Mouse (Mus musculus) ES-E14 (cell line): ENCODE data around the gene Gm16253. TPM values are rescaled to one million over a fixed set of nuclear protein-coding genes. Genes with fewer than 3 reads are reported as not detected.

Source experiments
- DNase-seq: peaks from one replicate; pipeline ENCODE4 v3.0.0-alpha.2; 2013; ENCODE audit warnings: low read depth, low spot score
- H3K27ac ChIP-seq: 2 replicates; pipeline ENCODE4 v1.5.1; 2012; ENCODE audit warnings: low read depth, mild to moderate bottlenecking, low read length, moderate library complexity, mixed read lengths; ENCODE audit not compliant: poor library complexity, insufficient read depth, severe bottlenecking
- H3K36me3 ChIP-seq: 2 replicates; pipeline ENCODE4 v1.6.1; 2012; ENCODE audit warnings: mild to moderate bottlenecking, low read length, moderate library complexity, mixed read lengths; ENCODE audit not compliant: control insufficient read depth, poor library complexity, insufficient read depth, severe bottlenecking
- H3K4me1 ChIP-seq, 2 experiments: fragments of 150-350 bp in 1 of 2; sonication (generic) in 1 of 2; 2 replicates each; pipeline ENCODE4 v1.6.1; 2012; ENCODE audit warnings: low read length in 2 of 2, mild to moderate bottlenecking in 1 of 2, mixed read lengths in 1 of 2; ENCODE audit not compliant: control insufficient read depth in 2 of 2, insufficient read depth in 2 of 2, poor library complexity in 1 of 2
- H3K4me3 ChIP-seq, 2 experiments: fragments of 150-350 bp in 1 of 2; sonication (generic) in 1 of 2; 2 replicates each; pipeline ENCODE4 v1.5.1; 2012; ENCODE audit warnings: low read length in 2 of 2, low read depth in 1 of 2, mild to moderate bottlenecking in 1 of 2, mixed read lengths in 1 of 2; ENCODE audit not compliant: insufficient read depth in 1 of 2, poor library complexity in 1 of 2, severe bottlenecking in 1 of 2
- H3K9ac ChIP-seq: 2 replicates; pipeline ENCODE4 v1.6.1; 2012; ENCODE audit warnings: low read depth, mild to moderate bottlenecking, low read length, mixed read lengths; ENCODE audit not compliant: poor library complexity, insufficient read depth, severe bottlenecking
- H3K9me3 ChIP-seq: fragments of 150-350 bp; sonication (generic); 2 replicates; pipeline ENCODE4 v1.6.1; 2012; ENCODE audit warnings: low read depth, mild to moderate bottlenecking, low read length; ENCODE audit not compliant: control insufficient read depth, insufficient read depth
- CHD2 ChIP-seq: IDR thresholded peaks from 2 replicates; pipeline ENCODE4 v1.6.1; 2014; ENCODE audit warnings: mild to moderate bottlenecking, low read depth, low read length, inconsistent platforms
- HCFC1 ChIP-seq: IDR thresholded peaks from 2 replicates; pipeline ENCODE4 v1.6.1; 2012; ENCODE audit warnings: low read length, inconsistent platforms, borderline replicate concordance; ENCODE audit not compliant: insufficient read depth
- MAFK ChIP-seq: IDR thresholded peaks from 2 replicates; pipeline ENCODE4 v1.6.1; 2014; ENCODE audit warnings: mild to moderate bottlenecking, low read depth, low read length, inconsistent platforms; ENCODE audit not compliant: insufficient read depth
- ZC3H11A ChIP-seq: IDR thresholded peaks from 2 replicates; pipeline ENCODE4 v1.6.1; 2012; ENCODE audit warnings: low read depth, mild to moderate bottlenecking, inconsistent platforms, low read length, borderline replicate concordance
- ZNF384 ChIP-seq: IDR thresholded peaks from 2 replicates; pipeline ENCODE4 v1.6.1; 2012; ENCODE audit warnings: low read depth, low read length, inconsistent platforms
- in situ Hi-C, 2 experiments: fragments of 600-800 bp; cut with MboI; formaldehyde crosslinking; loops; one replicate each; pipeline ENCODE4 v1.15.1; 2025; ENCODE audit warnings: low sequenced_read_pairs in 2 of 2, inconsistent platforms in 1 of 2; ENCODE audit not compliant: unreplicated experiment in 2 of 2
- total RNA-seq: library from RNA; depleted of rRNA; stranded (reverse); fragments of 300-350 nt; gene quantifications from 2 replicates; pipeline ENCODE4 v1.2.3, GENCODE M21; 2012

Gm16253 gene
- total RNA-seq, 1 experiment: 2.0 TPM

DNA sequence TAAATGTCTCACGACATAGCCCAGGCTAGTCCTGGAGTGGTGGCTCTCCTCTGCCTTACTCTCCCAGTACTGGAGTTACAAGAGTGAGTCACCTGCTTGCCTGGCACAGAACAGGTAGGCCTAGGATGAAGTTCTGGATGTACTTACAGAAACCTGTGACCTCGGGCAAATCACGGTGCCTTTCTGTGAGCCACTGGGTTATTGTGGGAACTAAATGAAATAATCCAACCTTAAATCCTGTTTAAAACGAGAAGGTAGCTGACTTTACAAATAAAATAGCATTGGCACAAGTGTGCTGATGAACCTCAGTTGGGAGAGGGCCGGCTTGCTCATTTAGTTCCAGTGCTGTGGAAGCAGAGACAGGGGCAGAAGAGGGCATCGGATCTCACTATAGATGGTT lies 22.5 kb upstream of the Gm16253 start:
- DNase-seq: no peak
- no peak overlapping the region for H3K27ac ChIP-seq
- H3K36me3 ChIP-seq: peaks cover 4% of the 10 kb centered on the region
- in situ Hi-C loops: no loop called here
- TF ChIP-seq HCFC1 (no peak), CHD2 (no peak), ZNF384 (no peak), ZC3H11A (no peak), MAFK (no peak)
- no peak overlapping the region for H3K4me3 ChIP-seq
- H3K4me1 ChIP-seq: peaks cover 2 to 13% of the 10 kb centered on the region in 2 experiments
- no peaks in the 10 kb centered on the region for H3K9me3 ChIP-seq
- H3K9ac ChIP-seq: no peak overlapping the region

DNA sequence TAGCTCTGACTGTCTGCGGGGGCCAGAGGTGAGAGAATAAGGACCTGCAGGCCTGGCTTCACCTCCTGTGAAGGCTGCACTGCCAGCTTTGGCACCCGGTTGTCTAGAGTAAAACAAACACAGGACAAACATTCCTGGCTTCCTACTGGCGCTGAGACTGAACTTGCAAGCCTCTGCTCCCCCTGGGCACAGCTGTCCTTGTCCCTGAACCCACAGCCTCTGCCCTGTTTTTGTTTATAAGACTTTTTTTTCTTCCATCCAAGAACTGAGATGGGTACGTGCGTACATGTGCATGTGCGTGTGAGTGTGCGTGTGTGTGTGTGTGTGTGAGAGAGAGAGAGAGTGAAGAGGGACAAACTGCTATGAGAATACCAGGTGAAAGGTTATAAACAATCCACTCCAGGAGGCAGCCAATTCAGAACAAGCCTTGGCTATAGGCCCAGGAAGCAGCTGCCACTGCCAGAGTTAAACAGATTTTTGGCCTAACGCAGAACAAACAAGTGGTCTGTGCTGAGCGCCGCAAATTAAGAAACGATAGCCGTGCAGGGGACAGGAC lies 21.7 kb upstream of the Gm16253 start:
- no peak for DNase-seq
- H3K9ac ChIP-seq: no peak overlapping the region
- no peaks in the 10 kb centered on the region for H3K9me3 ChIP-seq
- in situ Hi-C loops: no loop called here
- H3K27ac ChIP-seq: no peak overlapping the region
- TF ChIP-seq HCFC1 (no peak), ZC3H11A (no peak), CHD2 (no peak)
- no peak overlapping the region for H3K4me3 ChIP-seq
- H3K36me3 ChIP-seq: peaks cover 13% of the 10 kb centered on the region
- peaks cover 2 to 11% of the 10 kb centered on the region in 2 experiments for H3K4me1 ChIP-seq

DNA sequence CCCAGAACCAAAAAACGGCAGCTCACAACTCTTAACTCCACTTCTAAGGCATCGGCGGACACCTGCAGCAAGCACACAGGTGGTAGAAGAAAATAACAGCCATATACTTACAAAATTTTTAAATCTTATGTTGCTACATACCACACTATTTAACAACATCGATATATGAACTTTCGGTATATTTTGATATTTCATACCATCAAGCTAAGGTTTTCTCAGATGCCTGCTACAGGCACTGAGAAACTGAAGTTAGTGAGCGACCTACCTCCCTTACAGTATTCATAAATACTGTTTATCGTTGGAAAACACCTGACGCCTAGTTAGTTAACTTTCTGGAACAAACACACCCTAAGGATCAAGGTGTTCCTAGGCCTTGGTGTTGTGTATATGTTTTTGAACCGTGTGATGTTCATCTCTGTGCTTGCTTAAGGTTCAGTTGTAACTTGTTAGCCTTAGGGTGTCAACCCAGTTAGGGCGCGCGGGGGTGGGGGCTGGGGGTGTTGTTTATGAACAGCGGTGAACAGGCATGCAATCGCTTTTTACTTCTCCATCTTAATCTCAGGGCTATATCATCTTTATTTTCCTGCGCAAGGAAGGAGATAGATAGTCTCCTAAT lies 20.7 kb upstream of the Gm16253 start:
- no peak overlapping the region for H3K27ac ChIP-seq
- peaks cover 2 to 11% of the 10 kb centered on the region in 2 experiments for H3K4me1 ChIP-seq
- H3K9ac ChIP-seq: no peak overlapping the region
- in situ Hi-C loops: no loop called here
- peaks cover 21% of the 10 kb centered on the region for H3K36me3 ChIP-seq
- TF ChIP-seq ZNF384: no peak
- no peak for TF ChIP-seq ZC3H11A
- TF ChIP-seq HCFC1: no peak
- no peak for TF ChIP-seq CHD2
- no peak for TF ChIP-seq MAFK
- DNase-seq: no peak
- peak overlapping the region; percentile 11; a peak in 2 of 4 replicates for H3K4me3 ChIP-seq
- H3K9me3 ChIP-seq: no peaks in the 10 kb centered on the region

DNA sequence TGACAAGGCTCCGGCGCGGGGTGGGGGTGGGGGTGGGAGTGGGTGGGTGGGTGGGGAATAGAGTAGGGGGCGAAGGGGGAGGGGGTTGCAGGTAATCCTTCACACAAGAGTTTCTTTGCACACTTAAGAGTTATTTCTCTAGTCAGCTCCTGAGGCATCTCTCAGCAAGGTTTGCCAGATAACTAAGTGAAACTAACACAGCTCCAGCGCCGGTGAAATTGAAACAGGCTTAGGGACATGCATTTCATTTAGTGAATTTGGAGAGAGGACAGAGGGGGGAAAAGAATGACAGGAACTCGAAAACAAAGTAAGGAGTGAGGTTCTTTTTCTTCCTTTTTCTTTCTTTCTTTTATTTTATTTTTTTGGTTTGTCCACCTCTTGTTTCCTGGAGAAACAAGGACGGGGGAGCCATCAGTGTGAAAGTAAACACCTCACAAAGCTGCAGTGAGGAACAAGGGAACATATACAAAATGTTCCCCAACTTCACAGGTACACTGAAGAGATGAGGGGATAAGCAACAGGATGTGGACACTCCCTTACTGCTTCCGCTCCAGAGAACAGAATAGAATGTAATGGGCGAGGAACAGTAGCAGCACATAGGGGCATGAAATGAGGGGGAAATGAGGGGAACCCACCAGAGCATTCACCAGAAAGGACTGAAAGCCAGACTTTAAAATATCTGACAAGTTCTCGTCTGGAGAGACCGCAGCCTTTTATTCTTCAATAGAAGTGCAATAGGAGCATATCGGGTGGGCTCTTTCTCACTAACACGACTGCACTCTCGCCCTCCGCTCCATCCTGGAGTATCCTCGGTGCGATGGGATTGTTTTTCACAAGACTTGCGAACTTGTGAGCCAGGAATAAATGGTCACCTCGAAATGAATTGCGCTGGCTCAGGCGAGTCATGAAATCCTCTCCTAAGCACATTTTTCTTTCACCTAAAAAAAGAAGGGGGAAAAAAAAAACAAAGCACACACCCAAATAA lies 19.8 kb upstream of the Gm16253 start:
- Histone ChIP-seq H3K9me3 (no peaks in the 10 kb centered on the region), H3K36me3 (peaks cover 27% of the 10 kb centered on the region), H3K9ac (peak overlapping the region; percentile 75), H3K27ac (peak overlapping the region; percentile 67; the same call in 1 of the 2 replicates), H3K4me3 (peak overlapping the region; percentile 45 to 59), H3K4me1 (peaks cover under 1 to 9% of the 10 kb centered on the region in 2 experiments)
- DNase-seq: no peak
- TF ChIP-seq ZC3H11A: no peak
- TF ChIP-seq CHD2: no peak
- TF ChIP-seq HCFC1: no peak
- no peak for TF ChIP-seq ZNF384
- TF ChIP-seq MAFK: no peak
- in situ Hi-C loops: no loop called here
